Mouse (Mus musculus): ENCODE results near the gene Nek5.

DNA sequence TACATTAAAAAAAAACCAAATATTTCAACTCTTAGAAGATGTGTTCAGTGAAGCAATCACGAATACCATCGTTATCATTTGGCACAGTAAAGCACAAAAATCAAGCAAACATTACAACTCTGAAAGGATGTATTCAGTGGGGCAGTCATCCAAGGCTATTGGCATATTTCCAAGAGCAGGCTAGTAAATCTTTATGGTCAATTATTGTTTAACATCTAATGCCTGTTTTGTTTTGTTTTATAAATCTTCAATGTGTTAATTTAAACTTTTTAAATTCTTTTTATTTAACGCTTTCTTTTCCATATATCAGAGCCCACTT is 25.5 kb upstream of the Nek5 start:
- TF ChIP-seq POLR2A (IDR thresholded peaks at IDR 0.05; ENCODE audit: borderline replicate concordance, extremely low read depth, insufficient read depth, insufficient read length, poor library complexity, severe bottlenecking) (no peak), CTCF (IDR thresholded peaks at IDR 0.05; ENCODE audit: borderline replicate concordance, extremely low read depth, insufficient read depth, insufficient read length) (no peak)
